Mouse (Mus musculus) megakaryocyte, embryonic 14.5 days (primary cell): ENCODE measurements around the gene Agap1. TPM values are rescaled to one million over a fixed set of nuclear protein-coding genes. Genes with fewer than 3 reads are reported as not detected.

Source experiments
- H3K27me3 ChIP-seq: replicated peaks from 2 replicates; pipeline ENCODE3; 2012; ENCODE audit warnings: inconsistent platforms
- H3K36me3 ChIP-seq: replicated peaks from 2 replicates; pipeline ENCODE3; 2012; ENCODE audit warnings: low read length, inconsistent platforms, mixed read lengths
- H3K4me1 ChIP-seq: 2 replicates; pipeline ENCODE4 v1.6.1; 2012; ENCODE audit warnings: inconsistent platforms
- H3K4me3 ChIP-seq: replicated peaks from 2 replicates; pipeline ENCODE3; 2012; ENCODE audit warnings: moderate library complexity, mild to moderate bottlenecking, inconsistent platforms
- H3K9me3 ChIP-seq: 2 replicates; pipeline ENCODE4 v1.6.1; 2012; ENCODE audit warnings: inconsistent platforms
- FLI1 ChIP-seq: IDR thresholded peaks from 2 replicates; pipeline ENCODE4 v1.6.1; 2012; ENCODE audit warnings: low read length, inconsistent platforms, mixed read lengths
- GATA1 ChIP-seq: IDR thresholded peaks from 3 replicates; pipeline ENCODE4 v1.6.1; 2012; ENCODE audit warnings: mixed read lengths, low read length, inconsistent platforms, borderline replicate concordance
- polyA plus RNA-seq: library from polyadenylated mRNA; stranded (reverse); fragments of >175 nt; gene quantifications from 2 replicates; pipeline ENCODE4 v1.2.3, GENCODE M21; 2012; ENCODE audit warnings: low replicate concordance; ENCODE audit not compliant: insufficient read depth

Agap1 gene
- polyA plus RNA-seq, 1 experiment, result 3.4 TPM

- no peaks in the 10 kb centered on the region for H3K9me3 ChIP-seq
- H3K4me1 ChIP-seq, result peaks cover 25% of the 10 kb centered on the region
- no peak overlapping the region for H3K4me3 ChIP-seq
- H3K36me3 ChIP-seq, result no peaks in the 10 kb centered on the region
- no peaks in the 10 kb centered on the region for H3K27me3 ChIP-seq
- TF ChIP-seq GATA1 (no peak), FLI1 (no peak)
Observed at GRCm38 (mm10) chr1:89646326-89647018, 191.9 kb downstream of the Agap1 start.

GRCm38 (mm10) chr1:89647505-89647904, 192.9 kb downstream of the Agap1 start:
- peaks cover 25% of the 10 kb centered on the region for H3K4me1 ChIP-seq
- no peak for TF ChIP-seq GATA1
- no peak for TF ChIP-seq FLI1
- H3K9me3 ChIP-seq, result no peaks in the 10 kb centered on the region
- H3K36me3 ChIP-seq, result no peaks in the 10 kb centered on the region
- no peaks in the 10 kb centered on the region for H3K27me3 ChIP-seq
- H3K4me3 ChIP-seq, result no peak overlapping the region

- Histone ChIP-seq H3K9me3 (no peaks in the 10 kb centered on the region), H3K4me1 (peaks cover 13% of the 10 kb centered on the region; the same call in 1 of the 2 replicates), H3K4me3 (no peak overlapping the region)
Observed at GRCm38 (mm10) chr1:89650557-89650956, 196.0 kb downstream of the Agap1 start.

GRCm38 (mm10) chr1:89656167-89656566, 201.6 kb downstream of the Agap1 start:
- no peaks in the 10 kb centered on the region for H3K9me3 ChIP-seq
- H3K36me3 ChIP-seq, result no peaks in the 10 kb centered on the region
- TF ChIP-seq GATA1 (no peak), FLI1 (no peak)
- peaks cover 15% of the 10 kb centered on the region for H3K4me1 ChIP-seq
- H3K4me3 ChIP-seq, result no peak overlapping the region
- H3K27me3 ChIP-seq, result peaks cover 4% of the 10 kb centered on the region

More at GRCm38 (mm10) chr1:89650557-89650956, 196.0 kb downstream of the Agap1 start:
- Histone ChIP-seq H3K36me3 (no peaks in the 10 kb centered on the region), H3K27me3 (peaks cover 4% of the 10 kb centered on the region)
- TF ChIP-seq GATA1 (no peak), FLI1 (no peak)

GRCm38 (mm10) chr1:89656643-89657321, 202.2 kb downstream of the Agap1 start:
- H3K36me3 ChIP-seq, result no peaks in the 10 kb centered on the region
- peaks cover 22% of the 10 kb centered on the region for H3K4me1 ChIP-seq
- peaks cover 4% of the 10 kb centered on the region for H3K27me3 ChIP-seq
- no peaks in the 10 kb centered on the region for H3K9me3 ChIP-seq
- no peak for TF ChIP-seq FLI1
- TF ChIP-seq GATA1, result no peak
- no peak overlapping the region for H3K4me3 ChIP-seq

- no peaks in the 10 kb centered on the region for H3K9me3 ChIP-seq
- peaks cover 18% of the 10 kb centered on the region for H3K4me1 ChIP-seq
- no peaks in the 10 kb centered on the region for H3K27me3 ChIP-seq
- no peak overlapping the region for H3K4me3 ChIP-seq
- peaks cover 4% of the 10 kb centered on the region for H3K36me3 ChIP-seq
- TF ChIP-seq GATA1 (no peak), FLI1 (no peak)
Observed at GRCm38 (mm10) chr1:89660804-89661203, 206.2 kb downstream of the Agap1 start.

- no peaks in the 10 kb centered on the region for H3K27me3 ChIP-seq
- peaks cover 25% of the 10 kb centered on the region for H3K4me1 ChIP-seq
- no peaks in the 10 kb centered on the region for H3K9me3 ChIP-seq
- H3K36me3 ChIP-seq, result peaks cover 5% of the 10 kb centered on the region
- TF ChIP-seq FLI1 (no peak), GATA1 (no peak)
- H3K4me3 ChIP-seq, result no peak overlapping the region
Observed at GRCm38 (mm10) chr1:89666154-89666553, 211.5 kb downstream of the Agap1 start.

GRCm38 (mm10) chr1:89667387-89667786, 212.8 kb downstream of the Agap1 start:
- peaks cover 8% of the 10 kb centered on the region for H3K36me3 ChIP-seq
- no peaks in the 10 kb centered on the region for H3K27me3 ChIP-seq
- no peak for TF ChIP-seq FLI1
- TF ChIP-seq GATA1, result no peak
- H3K4me3 ChIP-seq, result no peak overlapping the region
- no peaks in the 10 kb centered on the region for H3K9me3 ChIP-seq
- peaks cover 18% of the 10 kb centered on the region for H3K4me1 ChIP-seq

- H3K9me3 ChIP-seq, result peaks cover 1% of the 10 kb centered on the region; the same call in 1 of the 2 replicates
- peaks cover 18% of the 10 kb centered on the region for H3K4me1 ChIP-seq
- no peaks in the 10 kb centered on the region for H3K27me3 ChIP-seq
- peaks cover 14% of the 10 kb centered on the region for H3K36me3 ChIP-seq
- H3K4me3 ChIP-seq, result no peak overlapping the region
- TF ChIP-seq GATA1, result no peak
- TF ChIP-seq FLI1, result no peak
Observed at GRCm38 (mm10) chr1:89668635-89669034, 214.0 kb downstream of the Agap1 start.

GRCm38 (mm10) chr1:89671110-89671787, 216.6 kb downstream of the Agap1 start:
- no peak for TF ChIP-seq FLI1
- no peak for TF ChIP-seq GATA1
- H3K36me3 ChIP-seq, result peaks cover 13% of the 10 kb centered on the region
- peaks cover 7% of the 10 kb centered on the region for H3K9me3 ChIP-seq
- no peak overlapping the region for H3K4me3 ChIP-seq
- H3K4me1 ChIP-seq, result peaks cover 11% of the 10 kb centered on the region
- no peaks in the 10 kb centered on the region for H3K27me3 ChIP-seq
